In the genomic region with DNA sequence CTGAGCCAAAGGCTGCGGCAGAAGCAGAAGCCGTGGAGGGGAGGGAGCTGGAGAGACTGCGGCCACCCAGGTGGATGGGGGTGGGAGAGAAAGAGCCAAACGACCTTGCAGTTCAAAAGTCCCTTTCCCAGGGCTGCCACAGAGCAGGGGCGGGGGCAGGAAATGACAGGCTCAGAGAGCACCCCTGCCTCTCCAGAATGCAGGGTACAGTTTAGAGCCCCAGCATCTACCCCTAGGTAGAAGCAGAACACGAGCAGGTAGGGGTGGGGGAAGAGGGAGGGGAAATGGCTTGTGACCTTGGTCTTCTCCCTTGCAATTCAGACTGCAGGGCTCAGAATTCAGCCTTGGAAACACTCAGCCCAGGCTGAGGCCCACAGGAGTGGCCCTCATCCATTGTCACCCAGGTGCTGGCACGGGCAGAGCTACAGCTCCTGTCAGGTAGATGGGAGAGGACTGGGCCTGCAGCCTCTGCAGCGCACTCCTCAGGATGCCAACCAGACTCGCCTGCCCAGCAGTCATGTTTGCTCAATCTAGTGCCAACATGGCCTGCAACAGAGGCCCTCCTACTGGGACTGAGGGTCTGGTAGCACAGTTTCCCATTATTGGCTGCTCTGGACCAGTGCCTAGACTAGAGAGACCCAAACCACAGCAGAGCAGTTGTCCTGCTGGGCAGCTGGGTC, we compare ENCODE assay signal across 8 mouse cellular contexts. TPM values are rescaled to one million over a fixed set of nuclear protein-coding genes. Genes with fewer than 3 reads are reported as not detected.
DNase-seq lines count a peak whose midpoint lies in the region; ATAC-seq and TF ChIP-seq lines count a peak whose summit lies in the region.

No protein-coding gene starts in this region.

- no peak for TF ChIP-seq CTCF in brain, embryonic 14.5 days (IDR thresholded peaks at IDR 0.05; ENCODE audit: borderline replicate concordance, extremely low read depth, insufficient read depth, insufficient read length)

- 0 out of 2 replicates have a peak, but pooled peaks have one; percentile 1 for ATAC-seq in hindbrain, embryonic 12.5 days (ENCODE audit: low FRiP score)
- ATAC-seq in limb, embryonic 13.5 days (ENCODE audit: low FRiP score, low read depth), result no peak

- peaks cover 36% of the 10 kb centered on the region for H3K4me1 ChIP-seq in heart, embryonic 10.5 days
- peaks cover 32% of the 10 kb centered on the region for H3K4me1 ChIP-seq in hindbrain, embryonic 12.5 days
- H3K4me1 ChIP-seq in limb, embryonic 13.5 days, result peaks cover 31% of the 10 kb centered on the region

- intact Hi-C loops in heart, postnatal 10 days (cut with DNase I), result no loop called here

- H3K27ac ChIP-seq in heart, embryonic 10.5 days, result peak overlapping the region; percentile 74
- no peak overlapping the region for H3K27ac ChIP-seq in hindbrain, embryonic 12.5 days
- H3K27ac ChIP-seq in limb, embryonic 13.5 days, result peak overlapping the region; percentile 33; the same call in 1 of the 2 replicates

- peaks cover 7% of the 10 kb centered on the region; the same call in 1 of the 2 replicates for H3K36me3 ChIP-seq in heart, embryonic 10.5 days
- no peaks in the 10 kb centered on the region for H3K36me3 ChIP-seq in hindbrain, embryonic 12.5 days
- no peaks in the 10 kb centered on the region; the same call in 1 of the 2 replicates for H3K36me3 ChIP-seq in limb, embryonic 13.5 days

- 0 out of 2 replicates have a peak overlapping the region, but pooled peaks have one; percentile 9 for H3K4me3 ChIP-seq in heart, embryonic 10.5 days
- no peak overlapping the region for H3K4me3 ChIP-seq in hindbrain, embryonic 12.5 days
- H3K4me3 ChIP-seq in limb, embryonic 13.5 days, result no peak overlapping the region

- no peaks in the 10 kb centered on the region for H3K9me3 ChIP-seq in heart, embryonic 10.5 days
- no peaks in the 10 kb centered on the region for H3K9me3 ChIP-seq in hindbrain, embryonic 12.5 days (replicated peaks)
- no peaks in the 10 kb centered on the region for H3K9me3 ChIP-seq in limb, embryonic 13.5 days

- 31% methylated on average over 9 of the region's 9 CpGs for WGBS in heart, embryonic 10.5 days
- 29% methylated on average over 9 of the region's 9 CpGs for WGBS in hindbrain, embryonic 12.5 days
- 25% methylated on average over 9 of the region's 9 CpGs for WGBS in limb, embryonic 13.5 days

- no peak for TF ChIP-seq POLR2A in brain, embryonic 14.5 days (IDR thresholded peaks at IDR 0.05; ENCODE audit: borderline replicate concordance, extremely low read depth, insufficient read depth, insufficient read length, poor library complexity, severe bottlenecking)

- 0 out of 2 replicates have a peak overlapping the region, but pooled peaks have one; percentile 1 for H3K4me2 ChIP-seq in hindbrain, embryonic 12.5 days (replicated peaks)
- H3K4me2 ChIP-seq in limb, embryonic 13.5 days (replicated peaks), result peak overlapping the region; percentile 23; the same call in 1 of the 2 replicates

- DNase-seq in heart, embryonic 10.5 days (ENCODE audit: low spot score), result no peak
- no peak for DNase-seq in heart, postnatal 10 days
- DNase-seq in brain, embryonic 14.5 days (ENCODE audit: low read depth), result peak; percentile 17
- peak; percentile 86 for DNase-seq in thymus, postnatal 25 days
- no peak for DNase-seq in spleen, adult 18-20 months
- no peak for DNase-seq in c-Kit-positive CD71-positive TER-119-positive erythroid progenitor cells, embryonic 14.5 days (ENCODE audit: low spot score)

- peaks cover 38% of the 10 kb centered on the region for H3K27me3 ChIP-seq in heart, embryonic 10.5 days (ENCODE audit: insufficient read depth, poor library complexity, severe bottlenecking)
- peaks cover 15% of the 10 kb centered on the region; the same call in 1 of the 2 replicates for H3K27me3 ChIP-seq in hindbrain, embryonic 12.5 days
- H3K27me3 ChIP-seq in limb, embryonic 13.5 days, result no peaks in the 10 kb centered on the region

- peak overlapping the region; percentile 46; the same call in 1 of the 2 replicates for H3K9ac ChIP-seq in hindbrain, embryonic 12.5 days
- peak overlapping the region; percentile 43; the same call in 1 of the 2 replicates for H3K9ac ChIP-seq in limb, embryonic 13.5 days

RNA-seq across cellular contexts. Expression of a gene that starts 17.7 kb away (rescaled TPM):
- 5.8 and 9.0 TPM in 2 replicates for polyA plus RNA-seq in heart, embryonic 10.5 days (2016; fragmentation: Nextera tagmentation; extraction: Ambion mirVana)
- 10 to 100 TPM; 41.9 to 45.6 TPM for total RNA-seq in heart, postnatal 10 days (2021)
- 3.2 and 5.8 TPM in 2 replicates for polyA plus RNA-seq in brain, embryonic 14.5 days (2012; rRNA removed)
- polyA plus RNA-seq in hindbrain, embryonic 12.5 days (2016; fragmentation: Nextera tagmentation; extraction: Ambion mirVana), result 5.4 and 5.8 TPM in 2 replicates
- polyA plus RNA-seq in limb, embryonic 13.5 days (2015; fragmentation: Nextera tagmentation; extraction: Ambion mirVana), result 11.1 and 11.2 TPM in 2 replicates

RNA-seq across cellular contexts. Expression of a gene that starts 36.3 kb away (rescaled TPM):
- polyA plus RNA-seq in heart, embryonic 10.5 days (2016; fragmentation: Nextera tagmentation; extraction: Ambion mirVana), result 3.9 and 9.2 TPM in 2 replicates
- 10 to 100 TPM; 34.3 to 56.2 TPM for total RNA-seq in heart, postnatal 10 days (2021)
- 5.2 and 6.4 TPM in 2 replicates for polyA plus RNA-seq in brain, embryonic 14.5 days (2012; rRNA removed)
- polyA plus RNA-seq in hindbrain, embryonic 12.5 days (2016; fragmentation: Nextera tagmentation; extraction: Ambion mirVana), result 15.5 and 17.8 TPM in 2 replicates
- 18.1 and 22.3 TPM in 2 replicates for polyA plus RNA-seq in limb, embryonic 13.5 days (2015; fragmentation: Nextera tagmentation; extraction: Ambion mirVana)

Comparison
In these comparisons a context has a peak if more than half of its experiments do, and no peak if none do; other contexts are left out.
1. DNase-seq: peak in brain, embryonic 14.5 days (single experiment) and thymus, postnatal 25 days (single experiment); none in heart, embryonic 10.5 days (single experiment), heart, postnatal 10 days (0 of 2), spleen, adult 18-20 months (0 of 2) and c-Kit-positive CD71-positive TER-119-positive erythroid progenitor cells, embryonic 14.5 days (single experiment).